Mouse (Mus musculus): ENCODE results near the gene Gm43951.
"Not testable (repeated sequence)": the region's sequence is repeated elsewhere in the genome, so short reads cannot be mapped to it uniquely, and the experiment has no call there.

Gm43951 gene

DNA sequence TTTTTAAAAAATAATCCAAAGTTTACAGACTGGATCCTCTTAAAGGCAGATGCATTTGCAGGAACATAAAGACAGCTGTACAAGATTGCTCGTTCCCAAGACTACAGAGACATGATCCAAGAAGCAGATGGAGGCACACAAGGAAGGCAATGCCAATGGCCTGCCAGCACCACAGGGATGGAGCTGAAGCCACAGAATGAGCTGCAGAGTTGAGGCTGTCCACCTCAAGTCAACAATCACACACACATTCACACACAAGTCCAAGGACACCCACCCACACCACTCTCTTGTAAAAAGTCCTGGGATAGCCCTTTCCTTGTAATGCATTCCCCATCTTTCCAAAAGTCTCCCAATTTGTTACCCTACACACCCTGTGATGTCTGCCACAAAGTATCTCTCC is 3.2 kb downstream of the Gm43951 start:
- no peak for DNase-seq (ENCODE audit: low read depth, low spot score)

DNA sequence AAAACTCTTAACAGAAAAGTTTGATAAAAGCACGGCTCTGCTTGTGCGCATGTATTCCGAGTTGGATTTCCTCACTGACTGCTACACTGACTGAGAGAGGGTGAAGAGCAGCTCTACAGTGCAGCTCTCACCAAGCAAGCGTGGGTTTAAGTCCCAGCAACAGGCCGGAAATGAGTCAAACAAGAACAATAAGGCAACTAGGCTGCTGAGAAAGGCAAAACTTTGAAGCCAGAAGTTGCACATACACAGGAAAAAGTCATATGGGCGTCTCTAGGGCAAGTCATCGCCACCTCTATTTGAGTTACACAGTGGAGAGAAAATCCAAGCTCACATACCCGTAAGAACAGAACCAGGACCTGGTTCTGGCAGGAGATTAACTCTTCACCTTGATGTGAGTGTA is 10.1 kb downstream of the Gm43951 start:
- DNase-seq (ENCODE audit: low read depth, low spot score) = no peak

DNA sequence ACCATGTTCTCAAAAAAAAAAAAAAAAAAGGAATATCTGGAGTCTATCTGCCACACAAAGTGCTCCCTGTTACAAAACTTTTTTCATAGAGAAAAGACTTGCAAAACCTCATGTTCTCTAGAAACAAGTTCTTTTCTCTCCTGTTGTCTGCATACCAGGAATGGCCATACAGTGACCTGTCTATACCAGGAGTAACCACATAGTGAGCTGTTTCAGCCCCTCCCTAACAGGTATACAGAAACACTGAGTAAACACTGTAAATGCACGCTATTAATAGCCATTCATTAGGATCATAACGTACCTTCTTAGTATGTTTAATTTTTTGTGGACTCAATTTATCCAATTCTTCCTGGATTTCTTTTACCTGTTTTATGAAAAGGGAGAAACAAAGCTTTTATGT is 12.4 kb downstream of the Gm43951 start:
- no peak for DNase-seq (ENCODE audit: low read depth, low spot score)

DNA sequence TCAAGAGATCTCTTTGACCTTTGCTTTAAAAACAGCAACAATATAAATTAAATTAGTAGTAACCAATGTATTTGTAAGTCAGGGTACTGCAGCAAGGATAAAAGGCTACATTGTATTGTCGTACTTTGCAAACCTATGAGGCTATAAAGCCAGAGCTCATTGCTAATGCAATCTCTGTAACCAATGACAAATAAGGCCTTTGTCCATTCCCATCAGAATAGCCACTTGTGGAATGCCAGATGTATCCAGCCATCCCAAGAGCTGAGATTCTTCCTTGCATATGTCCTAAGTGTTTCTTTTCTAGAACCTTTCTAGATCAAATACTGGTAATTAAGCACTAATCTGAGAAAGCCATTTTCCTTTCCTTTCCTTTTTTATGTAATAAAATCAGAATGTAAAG is 15.8 kb downstream of the Gm43951 start:
- no peak for DNase-seq (ENCODE audit: low read depth, low spot score)

DNA sequence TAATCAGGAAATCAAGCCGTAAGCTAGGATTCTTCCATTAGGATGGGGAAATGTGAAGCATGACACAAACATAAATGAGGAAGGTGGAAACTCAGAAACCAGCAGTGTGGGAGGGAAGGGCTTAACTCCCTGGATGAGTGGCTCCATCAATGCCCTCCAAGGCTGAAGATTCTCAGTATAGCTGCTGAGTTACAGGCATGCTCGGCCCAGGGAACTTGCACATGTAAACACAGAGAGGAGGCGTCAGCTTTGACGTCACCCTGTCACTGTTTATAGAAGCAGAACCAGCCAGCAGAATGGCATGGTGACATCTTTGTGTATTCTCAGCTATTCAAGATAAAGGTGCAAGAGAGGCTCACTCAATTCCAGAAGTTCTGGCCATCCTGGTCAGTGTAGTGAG is 22.4 kb downstream of the Gm43951 start:
- no peak for DNase-seq (ENCODE audit: low read depth, low spot score)

DNA sequence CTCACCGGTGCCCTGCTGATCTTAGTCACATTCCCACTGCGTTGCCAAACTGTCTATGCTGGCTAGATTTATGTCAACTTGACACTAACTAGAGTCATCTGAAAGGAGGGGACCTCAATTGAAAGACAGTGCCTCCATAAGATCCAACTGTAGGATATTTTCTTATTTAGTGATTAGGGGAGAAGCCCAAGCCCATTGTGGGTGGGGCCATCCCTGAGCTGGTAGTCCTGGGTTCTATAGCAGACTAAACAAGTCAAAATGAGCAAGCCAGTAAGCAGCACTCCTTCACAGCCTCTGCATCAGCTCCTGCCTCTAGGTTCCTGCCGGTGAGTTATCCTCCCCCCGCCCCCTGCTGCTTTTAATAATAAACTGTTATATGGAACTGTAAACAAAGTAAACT is 25.5 kb downstream of the Gm43951 start:
- no peak for DNase-seq (ENCODE audit: low read depth, low spot score)

DNA sequence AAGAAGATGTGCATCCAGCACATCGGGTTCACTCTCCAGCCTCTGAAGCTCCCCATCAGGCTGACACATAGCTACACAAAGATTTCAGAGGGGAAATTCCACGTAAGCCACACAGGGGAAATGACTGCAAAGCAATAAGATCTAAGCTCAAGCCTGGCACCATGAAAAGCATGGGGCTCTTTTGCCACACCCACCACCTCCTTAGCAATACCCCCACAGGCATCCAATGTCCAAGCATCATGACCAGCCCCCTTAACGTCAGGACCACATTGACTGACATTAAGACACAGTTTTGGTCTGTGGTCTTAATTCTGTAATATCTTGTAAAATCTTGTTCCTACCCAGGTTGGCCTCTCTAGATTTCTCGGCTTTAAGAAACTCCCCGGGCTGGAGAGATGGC is 26.1 kb downstream of the Gm43951 start:
- no peak for DNase-seq (ENCODE audit: low read depth, low spot score)

DNA sequence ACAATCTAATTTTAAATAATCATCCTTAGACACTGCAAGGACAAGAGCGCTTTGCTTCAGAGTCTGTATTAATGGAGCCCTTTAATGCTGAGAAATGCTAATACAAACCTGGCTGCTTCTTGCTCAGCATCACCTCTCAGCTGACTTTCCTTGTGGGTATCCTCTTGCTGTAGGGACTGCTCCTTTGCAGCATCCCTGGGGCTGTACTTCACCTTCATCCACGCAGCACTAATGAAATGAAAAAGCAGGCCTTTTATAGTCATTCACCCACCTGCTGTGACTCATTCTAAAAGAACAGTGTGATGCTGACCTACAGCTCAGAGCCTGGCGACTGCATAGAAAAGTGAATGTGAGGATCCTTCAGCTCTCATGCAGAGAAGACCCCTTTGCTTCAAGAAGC is 30.1 kb downstream of the Gm43951 start:
- no peak for DNase-seq (ENCODE audit: low read depth, low spot score)

DNA sequence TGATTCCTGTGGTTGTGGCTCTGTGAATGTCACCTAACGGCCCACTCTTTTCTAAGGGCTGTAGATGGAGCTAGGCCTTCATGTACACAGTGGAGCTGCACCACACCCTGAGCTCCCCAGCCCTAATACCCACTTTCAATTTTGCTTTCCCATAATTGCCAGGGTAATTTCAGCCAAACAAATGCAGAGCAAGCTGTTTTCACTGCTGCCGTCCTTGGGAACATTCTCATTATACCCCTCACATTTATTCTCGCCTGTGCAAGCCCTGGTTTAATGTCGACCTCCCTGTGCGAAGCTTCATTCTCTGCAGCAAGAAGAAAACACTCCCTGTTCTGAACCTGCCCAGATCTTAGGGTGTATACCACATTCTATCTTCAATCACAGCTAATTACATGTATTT is 30.7 kb downstream of the Gm43951 start:
- no peak for DNase-seq (ENCODE audit: low read depth, low spot score)

DNA sequence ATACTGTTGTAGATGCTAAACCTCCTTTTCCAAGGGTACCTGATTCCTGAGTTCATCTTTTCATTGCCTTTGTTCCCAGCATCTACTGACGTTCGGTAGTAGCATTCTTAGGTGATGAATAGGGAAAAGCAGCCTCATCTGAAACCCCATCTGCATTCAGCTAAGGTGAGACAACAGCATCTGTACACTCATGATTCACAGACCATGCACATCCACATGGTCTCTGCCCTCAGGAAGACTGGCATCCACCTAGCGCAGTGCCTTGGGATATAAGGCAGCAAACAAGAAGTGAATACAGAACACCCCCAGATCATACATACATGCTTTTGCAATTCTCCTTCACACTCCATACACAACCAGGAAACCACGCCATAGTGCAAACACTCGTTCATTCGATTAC is 31.9 kb downstream of the Gm43951 start:
- DNase-seq (ENCODE audit: low read depth, low spot score) = no peak

DNA sequence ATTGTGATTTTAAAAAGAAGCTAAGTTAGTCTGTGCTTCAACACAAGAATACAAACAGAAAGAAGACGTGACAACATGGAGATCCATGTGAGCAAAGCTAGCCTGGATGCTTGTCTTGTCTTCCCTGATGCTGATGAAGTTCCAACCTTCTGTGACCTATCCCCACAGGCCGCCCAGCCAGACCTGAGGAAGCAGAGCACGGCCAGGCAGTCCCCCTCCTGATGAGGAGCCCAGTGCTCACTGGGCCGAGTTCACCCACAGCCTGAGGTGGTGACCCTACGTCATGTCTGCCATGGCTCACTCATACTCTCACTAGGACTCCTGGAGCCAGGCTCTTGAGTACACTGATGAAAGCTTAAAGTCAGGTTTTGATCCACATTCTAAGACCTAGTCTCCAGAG is 33.1 kb downstream of the Gm43951 start:
- no peak for DNase-seq (ENCODE audit: low read depth, low spot score)

DNA sequence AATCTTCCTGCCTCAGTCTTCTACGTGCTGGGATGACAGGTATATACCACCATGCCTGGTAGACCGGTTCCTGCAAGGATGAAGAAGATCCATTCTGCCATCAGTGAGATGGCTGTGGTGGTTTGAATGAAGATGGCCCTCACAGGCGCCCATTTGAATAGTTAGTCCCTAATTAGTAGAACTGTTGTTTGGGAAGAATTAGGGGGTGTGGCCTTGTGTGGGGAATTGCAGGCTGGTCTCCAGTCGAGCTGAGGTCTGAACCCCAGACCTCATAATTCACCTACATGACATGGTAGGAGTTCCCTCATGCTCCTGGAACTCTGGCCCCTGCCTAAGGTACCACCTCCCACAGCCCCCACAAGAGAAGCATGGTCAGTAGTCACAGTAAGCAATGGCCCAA is 34.7 kb downstream of the Gm43951 start:
- DNase-seq (ENCODE audit: low read depth, low spot score) = not testable (repeated sequence)

DNA sequence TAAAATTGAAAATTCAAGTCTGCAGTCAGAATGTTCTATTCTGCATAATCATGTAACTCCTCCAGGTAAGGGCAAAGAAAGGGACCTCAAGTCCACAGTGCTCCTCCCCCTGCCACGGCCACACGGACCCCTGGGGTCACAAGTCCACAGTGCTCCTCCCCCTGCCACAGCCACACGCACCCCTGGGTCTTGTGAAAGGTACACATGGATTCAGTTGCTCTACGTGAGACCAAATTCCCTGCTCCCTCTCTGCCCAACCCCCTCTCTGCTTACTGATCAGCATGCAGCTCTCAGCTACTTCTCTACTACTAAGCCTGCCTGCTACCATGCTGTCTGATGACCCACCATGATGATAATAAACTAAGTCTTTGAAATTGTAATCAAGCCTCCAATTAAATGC is 36.8 kb downstream of the Gm43951 start:
- DNase-seq (ENCODE audit: low read depth, low spot score) = no peak

DNA sequence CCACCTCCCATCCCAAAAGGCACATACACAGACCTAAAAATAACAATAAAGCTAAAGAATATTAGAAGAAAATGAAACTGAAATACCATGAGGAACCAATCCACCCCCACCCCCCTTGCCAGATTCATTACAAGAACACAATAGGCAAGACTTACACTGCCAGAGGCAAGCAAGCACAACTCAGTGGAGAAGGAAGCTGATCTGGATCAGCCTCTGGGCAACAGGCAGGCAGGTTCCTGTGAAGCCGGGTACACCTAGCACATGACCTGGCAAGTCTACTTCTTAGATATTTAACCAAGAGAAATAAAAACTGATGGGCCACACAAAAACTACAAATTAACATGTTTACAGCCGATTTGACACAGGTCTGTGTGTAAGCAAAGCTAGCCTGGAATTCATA is 43.4 kb downstream of the Gm43951 start:
- DNase-seq (ENCODE audit: low read depth, low spot score) = no peak

DNA sequence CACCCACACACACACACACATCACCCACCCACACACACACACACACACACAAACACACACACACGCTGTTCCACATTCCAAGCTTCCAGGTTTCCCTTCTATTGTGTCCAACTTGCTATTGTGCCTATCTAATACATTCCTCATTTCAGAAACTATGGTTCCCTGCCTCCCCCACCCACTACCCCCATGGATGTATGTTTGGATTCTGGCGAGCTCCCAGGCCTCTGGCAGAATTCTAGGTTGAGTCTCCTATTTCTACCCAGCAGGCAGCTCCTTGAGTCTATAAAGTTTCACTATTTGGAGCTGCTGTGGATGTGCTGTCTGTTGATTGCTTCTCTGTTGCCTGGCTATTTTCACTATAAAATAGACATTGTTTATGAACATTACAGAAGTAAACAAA is 50.0 kb downstream of the Gm43951 start:
- DNase-seq (ENCODE audit: low read depth, low spot score) = no peak

DNA sequence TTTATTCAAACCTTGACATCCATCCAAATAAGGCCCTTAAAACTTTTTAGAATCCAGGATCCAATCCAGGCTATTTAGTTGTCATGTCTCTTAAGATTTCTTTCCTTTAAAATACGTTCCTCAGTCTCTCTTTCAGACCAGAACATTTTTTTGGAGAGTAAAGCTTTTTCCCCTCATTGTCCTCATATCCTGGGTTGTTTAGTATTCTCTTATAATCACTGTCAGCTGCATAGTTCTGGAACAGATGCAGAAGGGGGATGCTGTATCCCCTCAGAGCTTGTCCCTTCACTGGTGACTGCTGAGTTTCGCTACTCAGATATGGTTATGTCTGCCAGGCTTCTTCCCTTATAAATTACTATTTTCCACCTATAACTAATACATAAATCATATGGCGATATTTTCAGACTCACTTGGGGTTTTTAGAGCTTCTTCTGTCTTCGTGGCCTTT is 50.6 kb downstream of the Gm43951 start:
- no peak for DNase-seq (ENCODE audit: low read depth, low spot score)

DNA sequence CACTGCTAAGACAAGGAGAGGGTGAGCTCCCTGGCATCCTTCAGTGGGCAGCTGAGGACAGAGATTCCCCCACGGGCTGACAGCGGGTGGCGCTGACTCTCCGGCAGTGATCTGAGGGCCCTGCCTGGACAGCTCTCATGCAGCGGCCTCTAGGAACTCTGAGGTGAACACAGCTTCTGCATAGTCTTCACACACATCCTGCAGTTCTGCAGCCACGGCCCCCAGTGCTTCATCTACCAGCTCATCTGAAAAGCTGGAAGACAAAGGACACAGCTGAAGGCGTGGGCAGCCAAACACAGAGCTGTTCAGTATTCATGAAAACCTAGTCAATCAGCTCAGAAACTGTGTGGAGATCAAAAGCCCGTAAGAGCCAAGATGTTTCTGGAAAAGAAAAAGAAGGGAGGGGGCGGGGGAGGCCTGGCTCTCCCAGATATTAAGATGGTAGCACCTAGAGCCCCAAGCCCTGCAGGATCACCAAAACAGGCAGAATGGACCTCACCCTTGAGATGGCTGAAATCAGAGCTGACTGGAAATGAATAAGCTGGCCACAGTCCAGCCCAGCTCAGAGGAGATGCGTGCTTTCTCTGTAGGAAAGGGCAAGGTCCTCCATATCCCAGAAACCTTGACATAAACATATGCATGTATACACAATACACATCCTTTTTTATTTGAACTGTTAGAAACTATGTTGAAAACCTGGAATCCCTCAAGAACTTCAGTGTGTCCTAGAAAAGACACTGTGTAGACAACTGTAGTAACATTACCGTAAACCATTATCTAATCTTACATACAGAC is 51.3 kb downstream of the Gm43951 start:
- DNase-seq (ENCODE audit: low read depth, low spot score) = no peak
